Mouse (Mus musculus) brain, embryonic 18.5 days (tissue): ENCODE measurements around the gene Iscu.
"Not testable (repeated sequence)": the region's sequence is repeated elsewhere in the genome, so short reads cannot be mapped to it uniquely, and the experiment has no call there.

Experiments
- DNase-seq: peaks from one replicate; pipeline ENCODE4 v3.0.0-alpha.2; 2012; ENCODE audit warnings: low read depth, low spot score

Gene Iscu

DNA sequence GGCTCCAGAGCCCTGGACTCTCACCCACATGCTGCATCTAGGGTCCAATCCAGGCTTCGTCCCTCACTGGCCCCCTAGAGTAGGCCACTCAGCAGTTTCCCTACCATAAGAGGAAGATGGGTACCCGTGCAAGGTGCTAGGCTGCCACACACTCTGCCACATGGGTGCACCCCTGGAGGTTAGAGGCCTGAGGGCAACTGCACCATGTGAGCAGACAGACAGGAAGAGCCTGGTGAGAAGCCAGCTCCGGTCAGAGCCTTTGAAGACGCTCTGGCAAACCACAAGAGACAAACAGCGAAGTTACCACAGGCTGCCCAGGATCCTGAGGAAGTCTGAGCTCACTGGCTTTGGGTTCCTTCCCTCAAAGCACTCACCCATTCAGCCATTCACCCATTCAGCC, 14.4 kb downstream of the Iscu start:
- DNase-seq: no peak

DNA sequence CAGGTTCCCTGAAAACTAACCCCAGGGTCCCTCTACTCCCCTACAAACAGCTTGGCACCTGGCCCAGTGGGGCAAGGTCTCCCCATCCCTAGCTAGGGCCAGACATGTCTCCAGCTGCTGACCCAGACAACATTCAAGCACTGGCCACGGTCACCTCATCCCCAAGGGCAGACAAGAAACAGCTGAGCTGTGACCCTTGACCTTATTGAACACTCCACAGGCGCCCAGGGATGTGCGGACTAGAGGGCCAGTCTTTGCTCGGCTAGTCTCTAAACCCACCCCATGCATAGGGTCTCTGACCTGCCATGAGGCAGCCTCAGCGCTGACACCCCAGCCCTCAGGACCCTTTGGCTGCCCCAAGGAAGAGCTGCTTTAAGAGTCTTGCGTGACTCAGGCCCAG, 16.1 kb downstream of the Iscu start:
- no peak for DNase-seq

GRCm38 (mm10) chr5:113789075-113789788, 16.7 kb downstream of the Iscu start:
- DNase-seq: no peak

DNA sequence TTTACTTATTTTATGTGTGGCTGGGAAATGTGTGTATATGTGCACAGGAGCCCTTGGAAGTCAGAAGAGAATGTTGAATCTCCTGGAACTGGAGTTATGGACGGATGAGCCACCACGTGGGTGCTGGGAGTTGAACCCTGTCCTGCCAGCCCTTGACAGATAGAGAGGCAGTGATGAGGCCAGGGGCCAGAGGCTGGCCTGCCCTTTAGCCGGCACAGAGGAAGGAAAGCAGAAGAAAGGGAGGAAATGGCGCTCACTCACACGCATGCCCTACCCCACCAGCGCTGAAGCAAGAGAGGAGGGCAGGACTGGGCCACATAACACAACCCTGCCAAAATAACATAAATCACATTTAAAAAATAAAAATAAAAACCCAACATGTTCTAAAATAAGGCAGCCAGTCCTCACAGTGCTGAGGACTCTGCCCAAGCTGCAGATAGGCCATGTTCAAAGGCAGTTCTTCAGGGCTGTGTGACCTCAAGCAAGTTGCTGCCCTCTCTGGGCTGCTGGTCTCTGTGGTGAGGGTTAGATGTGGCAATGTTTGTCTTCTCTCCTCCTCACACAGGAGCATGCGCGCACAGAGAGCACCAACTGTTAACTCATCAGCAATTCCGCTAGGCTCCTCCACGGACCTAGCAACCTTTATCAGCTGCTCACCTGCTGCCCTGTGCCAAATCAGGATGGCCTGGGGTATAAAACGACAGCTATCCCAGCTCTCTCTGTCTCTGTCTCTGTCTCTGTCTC, 18.1 kb downstream of the Iscu start:
- DNase-seq: no peak

DNA sequence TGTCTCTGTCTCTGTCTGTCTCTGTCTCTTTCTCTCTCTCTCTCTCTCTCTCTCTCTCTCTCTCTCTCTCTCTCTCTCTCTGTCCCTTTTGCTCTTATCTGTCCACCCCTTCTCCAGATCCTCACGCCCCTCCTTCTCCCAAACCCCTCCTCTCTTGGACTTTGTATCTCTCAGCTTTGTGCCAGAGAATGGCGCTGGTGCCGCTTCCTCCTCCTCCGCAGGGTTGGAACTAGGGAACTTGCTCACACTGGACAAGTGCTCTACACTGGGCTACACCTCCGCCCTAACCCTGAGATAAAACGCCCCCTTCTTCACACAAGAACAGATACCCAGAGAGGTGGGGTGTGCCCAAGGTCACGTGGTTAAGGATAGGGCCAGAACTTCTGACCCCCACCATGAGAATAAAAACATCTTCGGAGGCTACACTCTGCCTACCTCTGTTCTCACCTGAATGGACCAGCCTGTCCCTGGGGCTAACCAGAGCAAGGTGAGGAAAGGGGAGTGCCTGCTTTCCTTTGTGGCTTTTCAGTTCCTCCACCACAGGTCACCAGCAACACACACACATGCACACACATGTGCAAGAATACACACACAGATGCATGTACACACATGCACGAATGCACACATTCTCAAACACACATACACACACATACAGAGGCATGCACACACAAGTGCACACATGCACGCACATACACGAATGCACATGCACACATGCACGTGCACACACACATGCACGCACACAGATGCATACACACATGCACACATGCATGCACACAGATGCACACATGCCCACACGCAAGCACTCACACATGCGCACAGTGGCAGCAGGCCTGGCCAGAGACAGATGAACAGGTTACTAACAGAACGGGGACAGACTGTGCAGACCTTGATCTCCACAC, 18.9 kb downstream of the Iscu start:
- DNase-seq: no peak

DNA sequence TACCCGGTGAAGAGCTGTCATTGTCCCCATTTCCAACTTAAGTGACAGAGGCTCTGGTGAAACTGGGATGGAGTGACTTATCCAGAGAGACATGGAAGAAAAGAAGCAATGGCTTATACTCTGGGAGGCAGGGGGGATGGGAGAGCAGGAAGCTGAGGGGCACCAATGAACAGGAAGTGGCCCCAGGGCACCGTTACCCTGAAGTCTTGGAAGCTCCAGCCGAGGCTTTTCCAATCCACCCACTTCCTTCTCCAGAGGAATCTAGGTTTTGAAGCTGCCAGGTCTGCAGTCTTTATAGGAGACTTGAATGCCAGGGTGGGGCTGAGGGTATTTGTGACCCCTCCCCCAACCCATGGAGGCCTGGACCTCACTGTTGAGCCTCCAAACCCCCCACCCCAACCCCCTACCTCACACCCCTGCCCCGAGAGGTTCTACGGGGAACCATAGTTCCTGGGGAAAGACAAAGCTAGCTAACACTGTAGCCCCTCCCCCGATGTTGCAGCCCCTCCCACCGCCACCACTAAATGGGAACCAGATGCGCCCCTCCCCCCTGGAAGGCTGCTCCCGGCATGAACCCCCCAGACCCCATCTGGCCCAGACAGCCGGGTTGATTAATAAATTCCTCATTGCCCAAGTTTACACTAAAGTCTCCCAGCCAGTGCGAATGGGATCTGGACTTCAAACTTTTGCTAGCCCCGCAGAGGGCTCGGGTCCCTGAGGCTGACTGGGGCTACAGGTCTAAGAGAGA, 24.0 kb downstream of the Iscu start:
- no peak for DNase-seq

DNA sequence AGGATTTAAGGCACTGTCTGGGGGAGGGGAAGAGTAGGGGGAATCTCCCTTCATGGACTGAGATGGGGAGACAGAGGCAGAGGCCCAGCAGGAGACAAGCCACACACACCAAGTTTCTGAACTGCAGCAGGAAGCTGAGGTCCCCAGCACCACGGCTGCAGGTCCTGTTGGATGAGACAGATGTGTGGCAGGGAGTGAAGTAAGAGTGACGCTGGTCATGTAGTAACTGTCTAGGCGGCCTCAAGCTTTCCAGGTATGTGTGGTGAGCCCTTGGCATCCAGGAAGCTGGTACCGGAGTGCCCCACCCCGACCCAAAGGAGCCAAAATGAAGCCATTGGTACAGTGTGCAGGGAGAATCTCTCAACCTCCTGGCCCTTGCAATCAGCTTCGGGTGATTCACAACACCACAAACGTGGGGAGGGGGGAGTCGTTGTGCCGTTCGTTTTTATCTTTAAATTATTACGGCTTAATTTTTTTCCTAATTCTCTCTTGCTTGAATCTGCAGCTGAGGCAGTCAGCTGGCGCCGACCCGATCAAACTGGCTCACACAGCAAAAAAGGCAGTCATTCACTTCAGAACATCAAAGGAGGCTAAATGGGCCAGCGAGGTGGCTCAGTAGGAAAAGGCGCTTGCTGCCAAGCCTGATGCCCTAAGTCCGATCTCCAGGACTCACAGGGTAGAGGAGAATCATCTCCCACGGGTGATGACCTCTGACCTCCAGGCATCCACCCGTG, 24.8 kb downstream of the Iscu start:
- no peak for DNase-seq

- no peak for DNase-seq
Measured at GRCm38 (mm10) chr5:113798525-113798924, 26.0 kb downstream of the Iscu start.

DNA sequence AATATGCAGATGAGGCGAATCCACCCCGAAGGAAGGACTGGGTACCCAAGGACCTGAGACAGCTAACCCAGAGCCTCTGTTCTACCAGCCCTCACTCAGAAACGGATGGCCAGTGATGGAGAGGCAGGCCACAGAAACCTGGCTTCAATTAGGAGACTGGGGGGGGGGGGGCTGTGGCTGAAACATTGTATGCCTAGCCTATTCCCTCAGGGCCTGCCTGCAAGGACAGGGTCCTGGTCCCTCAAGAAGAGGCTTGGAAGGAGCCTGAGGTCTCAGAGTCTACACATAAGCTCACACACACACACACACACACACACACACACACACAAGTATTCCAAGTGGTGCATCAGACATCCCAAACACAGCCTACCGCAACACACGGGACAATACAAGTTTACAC, 27.1 kb downstream of the Iscu start:
- no peak for DNase-seq

DNA sequence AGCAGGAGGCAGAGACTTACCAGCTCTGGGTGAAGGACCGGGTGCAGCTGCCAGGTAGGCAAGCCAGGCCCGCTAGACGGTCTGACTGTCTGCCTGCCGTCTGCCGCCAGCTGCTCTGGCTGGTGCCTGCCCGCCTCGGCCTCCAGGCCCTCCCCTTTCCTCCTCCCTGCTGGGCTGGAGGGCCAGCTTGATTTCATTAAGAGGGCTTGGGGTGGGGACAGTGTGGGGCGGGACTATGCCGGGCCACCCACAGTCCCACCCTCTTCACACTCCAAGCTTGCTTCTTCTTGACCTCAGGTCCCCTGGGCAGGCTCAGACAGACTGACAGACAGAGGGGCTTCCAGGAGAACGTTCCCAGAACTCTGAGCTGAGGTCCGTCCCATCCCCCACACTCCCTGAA, 27.7 kb downstream of the Iscu start, which contains the start of gene Tmem119:
TSS of gene Tmem119 (minus strand) at position 237 of the 400 bp plus-strand sequence.
- DNase-seq: no peak

- DNase-seq: no peak
Measured at GRCm38 (mm10) chr5:113804395-113804966, 31.9 kb downstream of the Iscu start.

DNA sequence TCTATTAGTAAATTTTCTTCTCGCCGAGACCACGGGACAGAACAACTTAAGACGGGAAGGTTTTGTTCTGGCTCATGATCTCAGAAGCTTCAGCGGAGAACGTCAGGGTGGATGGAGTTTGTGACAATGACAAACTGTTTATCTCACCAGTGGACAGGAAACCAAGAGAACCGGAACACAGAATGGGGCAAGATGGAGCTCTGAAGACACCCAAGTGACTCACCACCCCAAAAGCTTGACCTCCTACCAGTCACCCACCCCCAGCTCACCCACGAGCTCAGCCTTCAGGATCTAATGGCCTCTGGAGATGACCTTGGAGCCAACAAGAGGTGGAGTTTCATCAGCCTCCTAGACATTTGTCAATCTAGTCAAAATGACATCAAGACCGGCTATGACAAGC, 32.8 kb downstream of the Iscu start:
- DNase-seq: no peak

DNA sequence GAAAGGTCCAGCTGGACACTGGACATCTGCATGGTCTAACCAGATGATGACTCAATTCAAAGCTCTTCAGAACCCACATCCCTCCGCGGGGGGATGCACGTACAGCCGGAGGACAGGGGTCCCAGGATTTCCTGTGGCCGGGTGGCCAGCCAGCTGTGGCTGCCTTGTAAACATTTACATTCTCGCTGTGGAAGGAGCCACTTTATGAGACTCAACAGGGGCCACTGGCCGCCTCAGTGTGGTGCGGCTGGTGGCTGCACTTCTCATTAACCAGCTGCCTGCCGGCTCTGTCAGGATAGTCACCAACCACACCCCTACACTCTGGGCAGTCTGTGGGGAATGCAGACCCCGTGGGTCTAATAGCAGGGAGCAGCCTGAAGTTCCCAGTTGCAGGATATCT, 33.9 kb downstream of the Iscu start:
- no peak for DNase-seq

GRCm38 (mm10) chr5:113807712-113808111, 35.2 kb downstream of the Iscu start:
- DNase-seq: no peak

GRCm38 (mm10) chr5:113808177-113808576, 35.6 kb downstream of the Iscu start:
- no peak for DNase-seq

- no peak for DNase-seq
Measured at GRCm38 (mm10) chr5:113810111-113810510, 37.6 kb downstream of the Iscu start.

DNA sequence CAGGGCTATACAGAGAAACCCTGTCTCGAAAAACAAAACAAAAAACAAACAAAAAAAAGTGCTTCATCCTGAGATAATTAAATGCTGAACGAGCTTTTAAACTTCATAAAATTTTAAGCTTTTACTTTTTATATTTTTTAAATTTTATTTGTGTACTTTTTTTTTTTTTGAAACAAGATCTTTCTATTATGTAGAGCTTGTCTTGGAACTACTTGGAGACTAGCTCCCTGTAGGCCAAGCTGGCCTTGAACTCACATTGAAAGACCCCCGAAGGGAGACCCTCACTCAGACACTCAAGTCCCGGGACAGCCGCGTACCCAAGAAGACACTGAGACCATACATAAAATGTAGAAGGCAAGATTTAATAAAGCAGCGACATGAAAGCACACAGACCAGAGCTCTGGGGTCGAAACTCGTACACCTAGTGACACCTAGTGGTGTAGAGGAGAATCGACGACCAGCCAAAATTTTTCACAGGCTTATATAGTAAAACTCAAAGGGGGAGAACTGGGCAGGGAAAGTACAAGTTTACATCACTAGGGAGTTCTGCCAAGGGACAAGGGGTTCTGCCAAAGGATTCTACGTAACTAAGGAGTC, 39.4 kb downstream of the Iscu start:
- DNase-seq: not testable (repeated sequence)

DNA sequence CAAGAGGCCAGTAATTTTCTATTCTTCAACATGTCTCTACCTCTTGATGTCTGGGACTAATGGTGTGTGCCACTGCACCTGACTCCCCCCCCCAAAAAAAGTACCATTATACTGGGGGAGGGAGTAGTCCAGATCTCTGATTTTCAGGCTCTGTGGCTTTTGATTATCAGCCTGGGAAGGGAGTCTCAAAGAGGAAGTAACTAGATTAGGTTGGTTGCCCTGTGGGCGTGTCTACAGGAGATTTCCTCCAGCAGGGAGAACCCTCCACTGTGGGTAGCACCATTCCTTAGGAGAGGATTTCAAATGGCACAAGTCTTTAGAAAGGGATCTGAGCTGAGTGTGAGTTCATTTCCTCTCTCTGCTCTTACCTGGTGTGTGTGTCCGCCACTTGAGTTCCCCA, 40.1 kb downstream of the Iscu start:
- no peak for DNase-seq

GRCm38 (mm10) chr5:113813608-113814007, 41.1 kb downstream of the Iscu start:
- no peak for DNase-seq
